Mouse (Mus musculus): ENCODE data around the gene 4930432K21Rik. TPM values are rescaled to one million over a fixed set of nuclear protein-coding genes. Genes with fewer than 3 reads are reported as not detected.

4930432K21Rik gene
- polyA plus RNA-seq, 1 experiment: not detected

GRCm38 (mm10) chr8:84200652-84201544, 53.1 kb downstream of the 4930432K21Rik start:
- Histone ChIP-seq H3K4me3 (replicated peaks) (peak overlapping the region; percentile 61), H3K27me3 (ENCODE audit: control insufficient read depth) (peaks cover 64% of the 10 kb centered on the region), H3K4me1 (ENCODE audit: control insufficient read depth) (peaks cover 71% of the 10 kb centered on the region), H3K9me3 (ENCODE audit: control insufficient read depth, low read length) (no peaks in the 10 kb centered on the region), H3K36me3 (ENCODE audit: control insufficient read depth) (no peaks in the 10 kb centered on the region; the same call in 1 of the 2 replicates)
- TF ChIP-seq TAL1 (IDR thresholded peaks at IDR 0.05; ENCODE audit: low read length) (no peak), GATA1 (IDR thresholded peaks at IDR 0.05; ENCODE audit: low read length) (no peak)

GRCm38 (mm10) chr8:84201545-84202245, 53.9 kb downstream of the 4930432K21Rik start:
- H3K4me3 ChIP-seq (replicated peaks): peak overlapping the region; percentile 61
- no peaks in the 10 kb centered on the region for H3K9me3 ChIP-seq (ENCODE audit: control insufficient read depth, low read length)
- no peak for TF ChIP-seq TAL1 (IDR thresholded peaks at IDR 0.05; ENCODE audit: low read length)
- TF ChIP-seq GATA1 (IDR thresholded peaks at IDR 0.05; ENCODE audit: low read length): no peak
- H3K27me3 ChIP-seq (ENCODE audit: control insufficient read depth): peaks cover 64% of the 10 kb centered on the region
- no peaks in the 10 kb centered on the region; the same call in 1 of the 2 replicates for H3K36me3 ChIP-seq (ENCODE audit: control insufficient read depth)
- H3K4me1 ChIP-seq (ENCODE audit: control insufficient read depth): peaks cover 71% of the 10 kb centered on the region

- no peaks in the 10 kb centered on the region; the same call in 1 of the 2 replicates for H3K36me3 ChIP-seq (ENCODE audit: control insufficient read depth)
- H3K4me1 ChIP-seq (ENCODE audit: control insufficient read depth): peaks cover 67% of the 10 kb centered on the region
- peaks cover 60% of the 10 kb centered on the region for H3K27me3 ChIP-seq (ENCODE audit: control insufficient read depth)
These were observed 54.6 kb downstream of the 4930432K21Rik start for GRCm38 (mm10) chr8:84202466-84202865.

GRCm38 (mm10) chr8:84202938-84203917, 55.4 kb downstream of the 4930432K21Rik start:
- peaks cover 62% of the 10 kb centered on the region for H3K4me1 ChIP-seq (ENCODE audit: control insufficient read depth)
- H3K4me3 ChIP-seq (replicated peaks): peak overlapping the region; percentile 44
- peaks cover 52% of the 10 kb centered on the region for H3K27me3 ChIP-seq (ENCODE audit: control insufficient read depth)
- H3K9me3 ChIP-seq (ENCODE audit: control insufficient read depth, low read length): no peaks in the 10 kb centered on the region
- TF ChIP-seq TAL1 (IDR thresholded peaks at IDR 0.05; ENCODE audit: low read length) (no peak), GATA1 (IDR thresholded peaks at IDR 0.05; ENCODE audit: low read length) (no peak)
- no peaks in the 10 kb centered on the region; the same call in 1 of the 2 replicates for H3K36me3 ChIP-seq (ENCODE audit: control insufficient read depth)

More at GRCm38 (mm10) chr8:84202466-84202865, 54.6 kb downstream of the 4930432K21Rik start:
- H3K9me3 ChIP-seq (ENCODE audit: control insufficient read depth, low read length): no peaks in the 10 kb centered on the region
- peak overlapping the region; percentile 28 for H3K4me3 ChIP-seq (replicated peaks)
- TF ChIP-seq TAL1 (IDR thresholded peaks at IDR 0.05; ENCODE audit: low read length) (no peak), GATA1 (IDR thresholded peaks at IDR 0.05; ENCODE audit: low read length) (no peak)

- TF ChIP-seq TAL1 (IDR thresholded peaks at IDR 0.05; ENCODE audit: low read length): no peak
- no peak for TF ChIP-seq GATA1 (IDR thresholded peaks at IDR 0.05; ENCODE audit: low read length)
- H3K36me3 ChIP-seq (ENCODE audit: control insufficient read depth): peaks cover 3% of the 10 kb centered on the region; the same call in 1 of the 2 replicates
- peaks cover 48% of the 10 kb centered on the region for H3K27me3 ChIP-seq (ENCODE audit: control insufficient read depth)
- H3K4me1 ChIP-seq (ENCODE audit: control insufficient read depth): peaks cover 54% of the 10 kb centered on the region
- H3K9me3 ChIP-seq (ENCODE audit: control insufficient read depth, low read length): no peaks in the 10 kb centered on the region
- H3K4me3 ChIP-seq (replicated peaks): peak overlapping the region; percentile 44
These were observed 56.3 kb downstream of the 4930432K21Rik start for GRCm38 (mm10) chr8:84203975-84204772.

GRCm38 (mm10) chr8:84205073-84205472, 57.2 kb downstream of the 4930432K21Rik start:
- H3K36me3 ChIP-seq (ENCODE audit: control insufficient read depth): peaks cover 3% of the 10 kb centered on the region; the same call in 1 of the 2 replicates
- TF ChIP-seq GATA1 (IDR thresholded peaks at IDR 0.05; ENCODE audit: low read length): no peak
- TF ChIP-seq TAL1 (IDR thresholded peaks at IDR 0.05; ENCODE audit: low read length): no peak
- no peaks in the 10 kb centered on the region for H3K9me3 ChIP-seq (ENCODE audit: control insufficient read depth, low read length)
- H3K4me3 ChIP-seq (replicated peaks): no peak overlapping the region
- peaks cover 42% of the 10 kb centered on the region for H3K27me3 ChIP-seq (ENCODE audit: control insufficient read depth)
- H3K4me1 ChIP-seq (ENCODE audit: control insufficient read depth): peaks cover 46% of the 10 kb centered on the region

GRCm38 (mm10) chr8:84206666-84207065, 58.8 kb downstream of the 4930432K21Rik start:
- no peaks in the 10 kb centered on the region for H3K9me3 ChIP-seq (ENCODE audit: control insufficient read depth, low read length)
- no peak overlapping the region for H3K4me3 ChIP-seq (replicated peaks)
- peaks cover 9% of the 10 kb centered on the region for H3K36me3 ChIP-seq (ENCODE audit: control insufficient read depth)
- peaks cover 26% of the 10 kb centered on the region for H3K27me3 ChIP-seq (ENCODE audit: control insufficient read depth)
- TF ChIP-seq TAL1 (IDR thresholded peaks at IDR 0.05; ENCODE audit: low read length) (no peak), GATA1 (IDR thresholded peaks at IDR 0.05; ENCODE audit: low read length) (no peak)
- H3K4me1 ChIP-seq (ENCODE audit: control insufficient read depth): peaks cover 30% of the 10 kb centered on the region
